Mouse (Mus musculus): ENCODE data around the gene Fam76b. TPM values are rescaled to one million over a fixed set of nuclear protein-coding genes. Genes with fewer than 3 reads are reported as not detected.
A peak's percentile ranks its signal among the peaks of the same experiment; 100 is the strongest.

Fam76b gene
- polyA plus RNA-seq, 1 experiment from 2014 or later: 20.0 TPM

- Histone ChIP-seq H3K9me3 (no peaks in the 10 kb centered on the region), H3K36me3 (no peaks in the 10 kb centered on the region), H3K27me3 (replicated peaks) (no peaks in the 10 kb centered on the region), H3K4me3 (replicated peaks) (no peak overlapping the region), H3K9ac (no peak overlapping the region), H3K4me1 (replicated peaks) (0 out of 2 replicates have a peak, but pooled peaks cover 2% of the 10 kb centered on the region), H3K4me2 (replicated peaks) (no peak overlapping the region), H3K27ac (no peak overlapping the region)
- no peak for ATAC-seq
- WGBS: 23% methylated on average over 2 of the region's 2 CpGs
Observed at GRCm38 (mm10) chr9:13875340-13875739, 47.8 kb downstream of the Fam76b start.

- WGBS: 55% methylated on average over 1 of the region's 1 CpGs
- Histone ChIP-seq H3K4me3 (replicated peaks) (no peak overlapping the region), H3K4me1 (replicated peaks) (no peaks in the 10 kb centered on the region)
Observed at GRCm38 (mm10) chr9:13880761-13881160, 53.2 kb downstream of the Fam76b start.

GRCm38 (mm10) chr9:13882478-13882877 lies 55.0 kb downstream of the Fam76b start:
- Histone ChIP-seq H3K4me1 (replicated peaks) (no peaks in the 10 kb centered on the region), H3K27ac (no peak overlapping the region), H3K9ac (no peak overlapping the region), H3K27me3 (replicated peaks) (no peaks in the 10 kb centered on the region), H3K9me3 (no peaks in the 10 kb centered on the region), H3K4me3 (replicated peaks) (no peak overlapping the region), H3K4me2 (replicated peaks) (no peak overlapping the region), H3K36me3 (no peaks in the 10 kb centered on the region)
- ATAC-seq: peak; percentile 74
- 9% methylated on average over 2 of the region's 2 CpGs for WGBS

More at GRCm38 (mm10) chr9:13880761-13881160, 53.2 kb downstream of the Fam76b start:
- H3K27ac ChIP-seq: no peak overlapping the region
- H3K36me3 ChIP-seq: no peaks in the 10 kb centered on the region
- H3K9me3 ChIP-seq: no peaks in the 10 kb centered on the region
- H3K27me3 ChIP-seq (replicated peaks): no peaks in the 10 kb centered on the region
- no peak overlapping the region for H3K4me2 ChIP-seq (replicated peaks)
- no peak overlapping the region for H3K9ac ChIP-seq
- ATAC-seq: no peak

GRCm38 (mm10) chr9:13888981-13889380 lies 61.5 kb downstream of the Fam76b start:
- H3K4me2 ChIP-seq (replicated peaks): no peak overlapping the region
- no peaks in the 10 kb centered on the region for H3K27me3 ChIP-seq (replicated peaks)
- no peaks in the 10 kb centered on the region for H3K9me3 ChIP-seq
- no peak overlapping the region for H3K27ac ChIP-seq
- H3K4me1 ChIP-seq (replicated peaks): no peaks in the 10 kb centered on the region
- H3K9ac ChIP-seq: no peak overlapping the region
- no peak overlapping the region for H3K4me3 ChIP-seq (replicated peaks)
- WGBS: 73% methylated on average over 5 of the region's 5 CpGs
- no peaks in the 10 kb centered on the region for H3K36me3 ChIP-seq
- no peak for ATAC-seq

GRCm38 (mm10) chr9:13889657-13890056 lies 62.1 kb downstream of the Fam76b start:
- ATAC-seq: peak; percentile 93
- H3K9me3 ChIP-seq: no peaks in the 10 kb centered on the region
- H3K4me2 ChIP-seq (replicated peaks): no peak overlapping the region
- H3K4me3 ChIP-seq (replicated peaks): no peak overlapping the region
- no peaks in the 10 kb centered on the region for H3K4me1 ChIP-seq (replicated peaks)
- WGBS: 6% methylated on average over 9 of the region's 9 CpGs
- H3K27ac ChIP-seq: no peak overlapping the region
- no peak overlapping the region for H3K9ac ChIP-seq
- H3K36me3 ChIP-seq: no peaks in the 10 kb centered on the region
- no peaks in the 10 kb centered on the region for H3K27me3 ChIP-seq (replicated peaks)

GRCm38 (mm10) chr9:13890171-13890570 lies 62.7 kb downstream of the Fam76b start:
- H3K4me1 ChIP-seq (replicated peaks): no peaks in the 10 kb centered on the region
- no peaks in the 10 kb centered on the region for H3K9me3 ChIP-seq
- 38% methylated on average over 5 of the region's 5 CpGs for WGBS
- H3K36me3 ChIP-seq: no peaks in the 10 kb centered on the region
- H3K27me3 ChIP-seq (replicated peaks): no peaks in the 10 kb centered on the region
- no peak overlapping the region for H3K4me2 ChIP-seq (replicated peaks)
- H3K27ac ChIP-seq: no peak overlapping the region
- ATAC-seq: peak; percentile 84
- no peak overlapping the region for H3K4me3 ChIP-seq (replicated peaks)
- no peak overlapping the region for H3K9ac ChIP-seq

- H3K4me1 ChIP-seq (replicated peaks): no peaks in the 10 kb centered on the region
- WGBS: 97% methylated on average over 6 of the region's 6 CpGs
- no peak overlapping the region for H3K4me2 ChIP-seq (replicated peaks)
- H3K9me3 ChIP-seq: no peaks in the 10 kb centered on the region
- no peak for ATAC-seq
- no peaks in the 10 kb centered on the region for H3K36me3 ChIP-seq
- H3K27ac ChIP-seq: no peak overlapping the region
- H3K4me3 ChIP-seq (replicated peaks): no peak overlapping the region
- H3K9ac ChIP-seq: no peak overlapping the region
- H3K27me3 ChIP-seq (replicated peaks): no peaks in the 10 kb centered on the region
Observed at GRCm38 (mm10) chr9:13891888-13892287, 64.4 kb downstream of the Fam76b start.

- WGBS: 56% methylated on average over 4 of the region's 4 CpGs
- Histone ChIP-seq H3K4me2 (replicated peaks) (no peak overlapping the region), H3K4me3 (replicated peaks) (no peak overlapping the region), H3K9me3 (no peaks in the 10 kb centered on the region), H3K27me3 (replicated peaks) (no peaks in the 10 kb centered on the region), H3K9ac (no peak overlapping the region), H3K36me3 (no peaks in the 10 kb centered on the region), H3K4me1 (replicated peaks) (no peaks in the 10 kb centered on the region), H3K27ac (no peak overlapping the region)
- no peak for ATAC-seq
Observed at GRCm38 (mm10) chr9:13893044-13893443, 65.5 kb downstream of the Fam76b start.

GRCm38 (mm10) chr9:13894491-13894890 lies 67.0 kb downstream of the Fam76b start:
- no peak overlapping the region for H3K4me2 ChIP-seq (replicated peaks)
- H3K27ac ChIP-seq: no peak overlapping the region
- H3K4me3 ChIP-seq (replicated peaks): no peak overlapping the region
- H3K4me1 ChIP-seq (replicated peaks): no peaks in the 10 kb centered on the region
- no peaks in the 10 kb centered on the region for H3K27me3 ChIP-seq (replicated peaks)
- WGBS: 51% methylated on average over 8 of the region's 8 CpGs
- ATAC-seq: no peak
- no peaks in the 10 kb centered on the region for H3K36me3 ChIP-seq
- no peaks in the 10 kb centered on the region for H3K9me3 ChIP-seq
- no peak overlapping the region for H3K9ac ChIP-seq

GRCm38 (mm10) chr9:13894936-13895335 lies 67.4 kb downstream of the Fam76b start:
- ATAC-seq: no peak
- Histone ChIP-seq H3K4me2 (replicated peaks) (no peak overlapping the region), H3K27ac (no peak overlapping the region), H3K9me3 (no peaks in the 10 kb centered on the region), H3K9ac (no peak overlapping the region), H3K4me1 (replicated peaks) (no peaks in the 10 kb centered on the region), H3K36me3 (no peaks in the 10 kb centered on the region), H3K4me3 (replicated peaks) (no peak overlapping the region), H3K27me3 (replicated peaks) (no peaks in the 10 kb centered on the region)
- 86% methylated on average over 7 of the region's 7 CpGs for WGBS

GRCm38 (mm10) chr9:13896055-13896454 lies 68.5 kb downstream of the Fam76b start:
- Histone ChIP-seq H3K4me3 (replicated peaks) (no peak overlapping the region), H3K9ac (no peak overlapping the region), H3K27ac (no peak overlapping the region), H3K4me1 (replicated peaks) (no peaks in the 10 kb centered on the region), H3K9me3 (no peaks in the 10 kb centered on the region), H3K27me3 (replicated peaks) (no peaks in the 10 kb centered on the region), H3K4me2 (replicated peaks) (no peak overlapping the region), H3K36me3 (no peaks in the 10 kb centered on the region)
- no peak for ATAC-seq
- 73% methylated on average over 6 of the region's 6 CpGs for WGBS

GRCm38 (mm10) chr9:13898510-13899305 lies 71.2 kb downstream of the Fam76b start:
- H3K27ac ChIP-seq: no peak overlapping the region
- ATAC-seq: no peak
- H3K4me2 ChIP-seq (replicated peaks): no peak overlapping the region
- no peaks in the 10 kb centered on the region for H3K9me3 ChIP-seq
- H3K36me3 ChIP-seq: no peaks in the 10 kb centered on the region
- H3K9ac ChIP-seq: no peak overlapping the region
- no peaks in the 10 kb centered on the region for H3K27me3 ChIP-seq (replicated peaks)
- no peak overlapping the region for H3K4me3 ChIP-seq (replicated peaks)
- WGBS: 64% methylated on average over 19 of the region's 19 CpGs
- H3K4me1 ChIP-seq (replicated peaks): no peaks in the 10 kb centered on the region

- no peak for ATAC-seq
- no peak overlapping the region for H3K4me3 ChIP-seq (replicated peaks)
- H3K27ac ChIP-seq: no peak overlapping the region
- no peaks in the 10 kb centered on the region for H3K4me1 ChIP-seq (replicated peaks)
- no peak overlapping the region for H3K4me2 ChIP-seq (replicated peaks)
- no peaks in the 10 kb centered on the region for H3K9me3 ChIP-seq
- no peaks in the 10 kb centered on the region for H3K36me3 ChIP-seq
- WGBS: 91% methylated on average over 3 of the region's 3 CpGs
- no peak overlapping the region for H3K9ac ChIP-seq
- no peaks in the 10 kb centered on the region for H3K27me3 ChIP-seq (replicated peaks)
Observed at GRCm38 (mm10) chr9:13902030-13902429, 74.5 kb downstream of the Fam76b start.

Data from intestine, embryonic 15.5 days (tissue).